Mouse (Mus musculus) G1E (cell line): Measurements from ENCODE around the gene Nomo1.

ENCODE experiments used
- CTCF ChIP-seq: IDR thresholded peaks from 2 replicates; pipeline ENCODE4 v1.5.1; 2012; ENCODE audit warnings: low read depth, low read length, inconsistent platforms, mixed read lengths
- GATA1 ChIP-seq: IDR thresholded peaks from 2 replicates; pipeline ENCODE4 v1.6.1; 2012; ENCODE audit warnings: borderline replicate concordance, low read length, inconsistent platforms, mixed read lengths
- GATA2 ChIP-seq: IDR thresholded peaks from 2 replicates; pipeline ENCODE4 v1.6.1; 2012; ENCODE audit warnings: low read depth, low read length, inconsistent platforms, borderline replicate concordance
- POLR2AphosphoS5 ChIP-seq: IDR thresholded peaks from 2 replicates; pipeline ENCODE4 v1.6.1; 2012; ENCODE audit warnings: low read depth, low read length, inconsistent platforms; ENCODE audit not compliant: insufficient replicate concordance

GRCm38 (mm10) chr7:46025436-46025835 lies 8.1 kb upstream of the Nomo1 start:
- TF ChIP-seq CTCF = no peak
- no peak for TF ChIP-seq GATA2
- no peak for TF ChIP-seq POLR2AphosphoS5
- no peak for TF ChIP-seq GATA1
